Mouse (Mus musculus) lung, embryonic 16.5 days (tissue): ENCODE measurements around the gene Susd5. TPM values are rescaled to one million over a fixed set of nuclear protein-coding genes. Genes with fewer than 3 reads are reported as not detected.

Experiments used
- ATAC-seq: fragments of 200-750 bp; cut with Nextera tagmentation; 2 replicates; pipeline ENCODE4 v1.8.0; 2017; ENCODE audit warnings: low read depth, mild to moderate bottlenecking, moderate library complexity
- H3K27ac ChIP-seq: fragments of 300-500 bp; sonication (generic); 2 replicates; pipeline ENCODE4 v1.5.1; 2014; ENCODE audit warnings: mild to moderate bottlenecking, control low read depth, low read length
- H3K27me3 ChIP-seq: fragments of 300-500 bp; sonication (generic); 2 replicates; pipeline ENCODE4 v1.6.1; 2014; ENCODE audit warnings: low read depth, low read length, mixed read lengths; ENCODE audit not compliant: control insufficient read depth, insufficient read depth
- H3K36me3 ChIP-seq: fragments of 300-500 bp; sonication (generic); 2 replicates; pipeline ENCODE4 v1.6.1; 2014; ENCODE audit warnings: low read length; ENCODE audit not compliant: control insufficient read depth, insufficient read depth
- H3K4me1 ChIP-seq: fragments of 300-500 bp; sonication (generic); replicated peaks from 2 replicates; pipeline ENCODE4 v1.6.1; 2014; ENCODE audit warnings: low read length, mixed read lengths; ENCODE audit not compliant: control insufficient read depth, insufficient read depth
- H3K4me2 ChIP-seq: fragments of 300-500 bp; sonication (generic); 2 replicates; pipeline ENCODE4 v1.6.1; 2014; ENCODE audit warnings: low read depth, low read length, control low read depth
- H3K4me3 ChIP-seq: fragments of 300-500 bp; sonication (generic); 2 replicates; pipeline ENCODE4 v1.5.1; 2014; ENCODE audit warnings: mild to moderate bottlenecking, low read length, control low read depth
- H3K9ac ChIP-seq: fragments of 300-500 bp; sonication (generic); 2 replicates; pipeline ENCODE4 v1.6.1; 2014; ENCODE audit warnings: low read length, control low read depth
- H3K9me3 ChIP-seq: fragments of 300-500 bp; sonication (generic); 2 replicates; pipeline ENCODE4 v1.6.1; 2016; ENCODE audit warnings: low read length; ENCODE audit not compliant: control insufficient read depth
- WGBS: fragments of 180-500 bp; shearing (Covaris S2); extraction: QIAGEN DNeasy Blood & Tissue Kit; methylation state at CpG from one replicate; pipeline ENCODE4 v1.1.7; 2014; 5-methylcytosine and 5-hydroxymethylcytosine counted together
- polyA plus RNA-seq: library from polyadenylated mRNA; unstranded; fragments of >200 nt; fragmentation: Nextera tagmentation; extraction: Ambion mirVana; gene quantifications from 2 replicates; pipeline ENCODE4 v1.2.1, GENCODE M21; 2015

The Susd5 gene
- 1.2 and 1.3 TPM in 2 replicates for polyA plus RNA-seq

DNA sequence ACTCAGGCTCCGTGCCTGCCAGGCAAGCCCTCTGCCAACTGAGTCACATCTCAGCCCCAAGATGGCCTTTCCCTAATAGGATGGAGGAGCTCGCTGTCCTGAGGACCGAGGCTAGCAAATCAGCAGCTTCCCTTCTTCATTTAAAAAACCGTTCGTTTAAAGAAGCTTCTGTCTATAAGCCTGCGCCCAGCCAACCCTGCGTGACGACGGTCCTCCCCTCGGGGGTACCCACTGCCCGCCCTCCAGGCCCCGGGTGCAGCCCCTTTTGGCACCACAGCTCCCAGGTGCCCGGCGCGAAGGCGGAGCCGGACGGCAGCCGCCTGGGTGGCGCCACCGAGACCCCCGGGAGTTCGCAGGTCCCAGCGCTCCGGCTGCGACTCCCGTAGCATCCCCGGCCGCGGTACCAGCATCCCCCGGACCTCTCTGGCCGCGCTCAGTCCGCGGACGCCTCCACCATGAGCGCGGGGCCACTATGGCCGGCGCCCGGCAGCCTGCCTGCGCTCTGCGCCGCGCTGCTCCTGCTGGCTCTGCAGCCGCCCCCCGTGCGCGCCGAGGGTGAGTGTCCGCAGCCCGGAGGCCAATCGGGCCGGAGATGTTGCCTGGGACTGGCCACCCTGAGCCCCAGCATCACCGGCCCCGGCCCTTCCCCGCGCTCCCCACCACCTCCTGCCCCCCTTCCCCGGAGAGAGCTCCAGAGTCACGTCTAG lies at the start of gene Susd5:
TSS of gene Susd5 (plus strand) at position 51 of the 707 bp plus-strand sequence.
- Histone ChIP-seq H3K27me3 (peaks cover 28% of the 10 kb centered on the region), H3K9ac (peak within 1 kb of the TSS; percentile 53), H3K9me3 (no peaks in the 10 kb centered on the region), H3K4me1 (peaks cover 5% of the 10 kb centered on the region; the same call in 1 of the 2 replicates), H3K36me3 (no peaks in the 10 kb centered on the region), H3K4me3 (peak within 1 kb of the TSS; percentile 49), H3K27ac (no peak within 1 kb of the TSS), H3K4me2 (peak within 1 kb of the TSS; percentile 74)
- peak; percentile 49 for ATAC-seq
- WGBS = 2% methylated on average over 60 of the region's 60 CpGs

GRCm38 (mm10) chr9:114007850-114008350 lies 49.0 kb upstream of the Susd5 start:
- Histone ChIP-seq H3K36me3 (no peaks in the 10 kb centered on the region), H3K9ac (no peak overlapping the region), H3K9me3 (no peaks in the 10 kb centered on the region), H3K27me3 (no peaks in the 10 kb centered on the region), H3K4me3 (no peak overlapping the region), H3K4me2 (no peak overlapping the region), H3K4me1 (no peaks in the 10 kb centered on the region), H3K27ac (no peak overlapping the region)
- ATAC-seq = no peak
- 89% methylated on average over 9 of the region's 9 CpGs for WGBS

GRCm38 (mm10) chr9:114009526-114009925 lies 47.4 kb upstream of the Susd5 start:
- Histone ChIP-seq H3K9me3 (no peaks in the 10 kb centered on the region), H3K9ac (no peak overlapping the region), H3K27ac (no peak overlapping the region), H3K4me3 (no peak overlapping the region), H3K4me2 (no peak overlapping the region), H3K36me3 (no peaks in the 10 kb centered on the region), H3K4me1 (no peaks in the 10 kb centered on the region), H3K27me3 (no peaks in the 10 kb centered on the region)
- no peak for ATAC-seq
- 51% methylated on average over 5 of the region's 5 CpGs for WGBS

GRCm38 (mm10) chr9:114011203-114011602 lies 45.7 kb upstream of the Susd5 start:
- Histone ChIP-seq H3K36me3 (no peaks in the 10 kb centered on the region), H3K4me3 (no peak overlapping the region), H3K27me3 (no peaks in the 10 kb centered on the region), H3K27ac (no peak overlapping the region), H3K9ac (no peak overlapping the region), H3K4me1 (no peaks in the 10 kb centered on the region), H3K4me2 (no peak overlapping the region), H3K9me3 (no peaks in the 10 kb centered on the region)
- no peak for ATAC-seq
- WGBS = 64% methylated on average over 18 of the region's 18 CpGs

DNA sequence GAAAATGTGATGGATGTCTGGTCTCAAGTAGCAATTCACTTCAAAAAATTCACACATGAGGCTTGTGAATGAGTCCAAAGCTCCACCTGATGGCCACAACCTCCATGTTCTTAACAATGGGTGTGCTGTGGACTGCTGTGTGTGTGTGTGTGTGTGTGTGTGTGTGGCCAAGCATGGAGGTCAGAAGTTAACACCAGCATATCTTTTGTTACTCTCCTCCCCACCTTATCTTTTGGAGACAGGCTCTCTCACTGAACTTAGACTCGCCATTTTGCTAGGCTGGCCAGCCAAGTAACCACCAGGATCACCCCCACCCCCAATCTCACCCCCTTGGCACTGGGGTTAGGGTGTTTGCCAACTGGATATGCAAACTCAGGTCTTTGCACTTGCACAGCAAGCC lies 42.9 kb upstream of the Susd5 start:
- H3K9me3 ChIP-seq = peaks cover 4% of the 10 kb centered on the region; the same call in 1 of the 2 replicates
- ATAC-seq = no peak
- no peaks in the 10 kb centered on the region for H3K27me3 ChIP-seq
- H3K4me2 ChIP-seq = no peak overlapping the region
- H3K27ac ChIP-seq = no peak overlapping the region
- no peaks in the 10 kb centered on the region for H3K36me3 ChIP-seq
- no peak overlapping the region for H3K4me3 ChIP-seq
- H3K4me1 ChIP-seq = no peaks in the 10 kb centered on the region
- H3K9ac ChIP-seq = no peak overlapping the region
- 84% methylated on average over 1 of the region's 1 CpGs for WGBS

DNA sequence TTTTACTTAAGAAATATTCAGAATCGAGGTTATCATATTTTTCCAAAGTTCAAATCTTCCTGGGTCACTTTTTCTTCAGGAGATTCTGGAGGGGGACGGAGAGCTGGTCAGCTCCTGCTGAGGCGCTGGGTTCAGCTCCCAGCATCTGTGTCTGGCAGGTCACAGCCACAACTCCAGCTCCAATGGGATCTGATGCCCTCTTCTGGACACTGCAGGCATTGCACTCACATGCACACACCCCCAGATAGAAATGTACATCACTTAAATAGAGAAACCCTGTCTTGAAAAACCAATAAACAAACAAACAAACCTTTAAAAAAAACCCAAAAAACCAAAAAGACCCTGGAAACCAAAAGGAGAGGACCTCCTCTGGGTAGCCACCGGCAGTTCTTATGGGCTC lies 41.2 kb upstream of the Susd5 start:
- no peak overlapping the region for H3K4me3 ChIP-seq
- WGBS = 77% methylated on average over 4 of the region's 4 CpGs
- H3K4me2 ChIP-seq = no peak overlapping the region
- no peaks in the 10 kb centered on the region for H3K36me3 ChIP-seq
- no peak overlapping the region for H3K27ac ChIP-seq
- no peaks in the 10 kb centered on the region for H3K4me1 ChIP-seq
- ATAC-seq = no peak
- H3K9ac ChIP-seq = no peak overlapping the region
- H3K27me3 ChIP-seq = no peaks in the 10 kb centered on the region
- peaks cover 4% of the 10 kb centered on the region; the same call in 1 of the 2 replicates for H3K9me3 ChIP-seq

- H3K4me2 ChIP-seq = no peak overlapping the region
- no peak overlapping the region for H3K9ac ChIP-seq
- no peak overlapping the region for H3K4me3 ChIP-seq
- 71% methylated on average over 4 of the region's 4 CpGs for WGBS
- no peaks in the 10 kb centered on the region for H3K27me3 ChIP-seq
- no peak for ATAC-seq
- no peaks in the 10 kb centered on the region for H3K36me3 ChIP-seq
- H3K9me3 ChIP-seq = peaks cover 4% of the 10 kb centered on the region; the same call in 1 of the 2 replicates
- no peak overlapping the region for H3K27ac ChIP-seq
- H3K4me1 ChIP-seq = no peaks in the 10 kb centered on the region
Measured at GRCm38 (mm10) chr9:114016402-114016801, 40.5 kb upstream of the Susd5 start.

DNA sequence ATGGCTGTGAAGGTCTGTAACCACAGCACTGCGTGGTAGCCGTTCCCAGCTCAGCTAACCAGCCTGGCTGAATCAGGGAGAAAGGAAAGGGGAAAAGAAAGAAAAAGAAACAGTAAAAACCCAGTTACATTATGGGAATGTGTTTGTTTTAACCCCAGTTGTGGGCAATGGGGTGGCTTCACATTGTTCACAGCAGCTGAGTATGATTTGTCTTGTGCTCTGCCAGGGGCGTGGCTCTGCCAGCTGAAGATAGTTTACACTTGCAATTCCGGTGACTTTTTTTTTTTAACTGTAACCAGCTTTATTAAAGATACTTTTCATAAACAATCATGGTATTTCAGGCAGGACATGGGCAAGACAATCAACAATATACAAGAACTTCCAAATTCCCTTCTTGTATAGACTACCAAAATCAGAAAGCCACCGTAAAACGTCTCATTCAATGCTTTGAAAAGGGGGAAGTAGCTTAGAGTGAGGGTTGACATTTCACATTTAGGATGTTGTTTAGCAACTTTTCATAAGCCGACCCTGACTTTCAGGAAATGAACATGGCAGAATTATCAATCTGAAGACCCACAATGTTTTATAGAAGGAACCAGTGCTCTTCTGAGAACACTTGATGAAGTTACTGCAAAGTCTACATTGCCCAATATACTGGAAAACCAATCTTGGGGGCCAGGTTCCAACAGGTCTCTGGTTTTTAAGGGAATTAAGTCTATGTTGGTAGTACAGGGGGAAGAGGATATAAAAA lies 37.8 kb upstream of the Susd5 start:
- no peak overlapping the region for H3K4me2 ChIP-seq
- no peak overlapping the region for H3K9ac ChIP-seq
- WGBS = 69% methylated on average over 7 of the region's 7 CpGs
- ATAC-seq = no peak
- no peaks in the 10 kb centered on the region for H3K4me1 ChIP-seq
- H3K4me3 ChIP-seq = no peak overlapping the region
- no peaks in the 10 kb centered on the region for H3K36me3 ChIP-seq
- H3K27ac ChIP-seq = no peak overlapping the region
- H3K27me3 ChIP-seq = no peaks in the 10 kb centered on the region
- H3K9me3 ChIP-seq = peaks cover 4% of the 10 kb centered on the region; the same call in 1 of the 2 replicates

- H3K4me3 ChIP-seq = no peak overlapping the region
- no peaks in the 10 kb centered on the region for H3K36me3 ChIP-seq
- H3K9ac ChIP-seq = no peak overlapping the region
- H3K4me1 ChIP-seq = 0 out of 2 replicates have a peak, but pooled peaks cover 4% of the 10 kb centered on the region
- ATAC-seq = no peak
- no peaks in the 10 kb centered on the region for H3K27me3 ChIP-seq
- H3K9me3 ChIP-seq = peaks cover 4% of the 10 kb centered on the region; the same call in 1 of the 2 replicates
- H3K4me2 ChIP-seq = no peak overlapping the region
- H3K27ac ChIP-seq = no peak overlapping the region
- 23% methylated on average over 4 of the region's 4 CpGs for WGBS
Measured at GRCm38 (mm10) chr9:114022141-114022540, 34.8 kb upstream of the Susd5 start.
